Mouse (Mus musculus): ENCODE measurements around the gene 2310022A10Rik. TPM values are rescaled to one million over a fixed set of nuclear protein-coding genes. Genes with fewer than 3 reads are reported as not detected.

Gene 2310022A10Rik
- polyA plus RNA-seq, 1 experiment from 2014 or later: 12.3 TPM

DNA sequence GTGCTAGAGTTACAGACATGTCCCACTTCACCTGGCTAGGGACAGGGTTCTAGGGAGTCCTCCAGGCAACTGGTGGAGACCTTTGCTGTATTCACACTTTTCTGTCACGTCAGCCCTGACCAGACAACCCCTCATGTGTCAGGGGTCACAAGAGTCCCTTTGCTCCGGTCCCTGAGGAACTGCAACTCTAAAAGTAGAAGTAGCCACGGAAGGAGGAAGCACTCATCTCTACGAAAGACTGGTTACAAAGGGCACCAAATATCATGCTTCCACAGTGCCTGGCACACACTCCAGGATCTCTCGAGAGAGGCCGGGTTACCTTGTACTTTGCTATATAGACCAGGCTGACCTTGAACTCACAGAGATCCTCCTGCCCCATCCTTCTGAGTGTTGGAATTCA lies 16.4 kb upstream of the 2310022A10Rik start:
- H3K27ac ChIP-seq (ENCODE audit: low read length): no peak overlapping the region
- peaks cover 13% of the 10 kb centered on the region; the same call in 1 of the 2 replicates for H3K36me3 ChIP-seq (ENCODE audit: insufficient read depth, low read length)
- WGBS: 75% methylated on average over 6 of the region's 6 CpGs
- no peaks in the 10 kb centered on the region for H3K4me1 ChIP-seq (ENCODE audit: insufficient read depth, low read depth, low read length)
- H3K9ac ChIP-seq (replicated peaks; ENCODE audit: low read depth): no peak overlapping the region
- no peaks in the 10 kb centered on the region for H3K27me3 ChIP-seq (replicated peaks; ENCODE audit: insufficient read depth, low read length)
- no peak overlapping the region for H3K4me2 ChIP-seq (replicated peaks; ENCODE audit: low read depth, low read length)
- DNase-seq (ENCODE audit: low spot score) (no peak), ATAC-seq (no peak)
- TF ChIP-seq CTCF (IDR thresholded peaks at IDR 0.05) (no peak), EP300 (IDR thresholded peaks at IDR 0.05) (no peak)
- H3K4me3 ChIP-seq (ENCODE audit: low read depth, low read length): no peak overlapping the region
- H3K9me3 ChIP-seq (ENCODE audit: low read length): no peaks in the 10 kb centered on the region

- Histone ChIP-seq H3K9me3 (ENCODE audit: low read length) (no peaks in the 10 kb centered on the region), H3K4me3 (ENCODE audit: low read depth, low read length) (no peak overlapping the region), H3K27ac (ENCODE audit: low read length) (no peak overlapping the region), H3K27me3 (replicated peaks; ENCODE audit: insufficient read depth, low read length) (no peaks in the 10 kb centered on the region), H3K9ac (replicated peaks; ENCODE audit: low read depth) (no peak overlapping the region), H3K36me3 (ENCODE audit: insufficient read depth, low read length) (peaks cover 5% of the 10 kb centered on the region; the same call in 1 of the 2 replicates), H3K4me2 (replicated peaks; ENCODE audit: low read depth, low read length) (no peak overlapping the region), H3K4me1 (ENCODE audit: insufficient read depth, low read depth, low read length) (0 out of 2 replicates have a peak, but pooled peaks cover 4% of the 10 kb centered on the region)
- ATAC-seq: no peak
- WGBS: 82% methylated on average over 8 of the region's 8 CpGs
- DNase-seq (ENCODE audit: low spot score): no peak
- TF ChIP-seq EP300 (IDR thresholded peaks at IDR 0.05): no peak
- TF ChIP-seq CTCF (IDR thresholded peaks at IDR 0.05): no peak
These were observed 15.0 kb upstream of the 2310022A10Rik start for GRCm38 (mm10) chr7:27537998-27538397.

- Histone ChIP-seq H3K9ac (replicated peaks; ENCODE audit: low read depth) (no peak overlapping the region), H3K27me3 (replicated peaks; ENCODE audit: insufficient read depth, low read length) (no peaks in the 10 kb centered on the region), H3K4me3 (ENCODE audit: low read depth, low read length) (no peak overlapping the region), H3K4me1 (ENCODE audit: insufficient read depth, low read depth, low read length) (0 out of 2 replicates have a peak, but pooled peaks cover 4% of the 10 kb centered on the region), H3K9me3 (ENCODE audit: low read length) (no peaks in the 10 kb centered on the region), H3K36me3 (ENCODE audit: insufficient read depth, low read length) (0 out of 2 replicates have a peak, but pooled peaks cover 5% of the 10 kb centered on the region), H3K4me2 (replicated peaks; ENCODE audit: low read depth, low read length) (no peak overlapping the region), H3K27ac (ENCODE audit: low read length) (no peak overlapping the region)
- TF ChIP-seq EP300 (IDR thresholded peaks at IDR 0.05) (no peak), CTCF (IDR thresholded peaks at IDR 0.05) (no peak)
- no peak for DNase-seq (ENCODE audit: low spot score)
- ATAC-seq: no peak
- 85% methylated on average over 2 of the region's 2 CpGs for WGBS
These were observed 14.2 kb upstream of the 2310022A10Rik start for GRCm38 (mm10) chr7:27538797-27539196.

- H3K36me3 ChIP-seq (ENCODE audit: insufficient read depth, low read length): 0 out of 2 replicates have a peak, but pooled peaks cover 5% of the 10 kb centered on the region
- H3K4me3 ChIP-seq (ENCODE audit: low read depth, low read length): no peak overlapping the region
- no peak overlapping the region for H3K4me2 ChIP-seq (replicated peaks; ENCODE audit: low read depth, low read length)
- no peak for TF ChIP-seq EP300 (IDR thresholded peaks at IDR 0.05)
- TF ChIP-seq CTCF (IDR thresholded peaks at IDR 0.05): no peak
- DNase-seq (ENCODE audit: low spot score): no peak
- no peak overlapping the region for H3K27ac ChIP-seq (ENCODE audit: low read length)
- ATAC-seq: no peak
- 49% methylated on average over 2 of the region's 2 CpGs for WGBS
- no peaks in the 10 kb centered on the region for H3K9me3 ChIP-seq (ENCODE audit: low read length)
- H3K27me3 ChIP-seq (replicated peaks; ENCODE audit: insufficient read depth, low read length): no peaks in the 10 kb centered on the region
- 0 out of 2 replicates have a peak, but pooled peaks cover 4% of the 10 kb centered on the region for H3K4me1 ChIP-seq (ENCODE audit: insufficient read depth, low read depth, low read length)
- H3K9ac ChIP-seq (replicated peaks; ENCODE audit: low read depth): no peak overlapping the region
These were observed 12.5 kb upstream of the 2310022A10Rik start for GRCm38 (mm10) chr7:27540521-27540920.

- Histone ChIP-seq H3K4me3 (ENCODE audit: low read depth, low read length) (no peak overlapping the region), H3K9ac (replicated peaks; ENCODE audit: low read depth) (no peak overlapping the region), H3K27ac (ENCODE audit: low read length) (no peak overlapping the region), H3K4me1 (ENCODE audit: insufficient read depth, low read depth, low read length) (0 out of 2 replicates have a peak, but pooled peaks cover 4% of the 10 kb centered on the region), H3K36me3 (ENCODE audit: insufficient read depth, low read length) (0 out of 2 replicates have a peak, but pooled peaks cover 5% of the 10 kb centered on the region), H3K9me3 (ENCODE audit: low read length) (no peaks in the 10 kb centered on the region), H3K4me2 (replicated peaks; ENCODE audit: low read depth, low read length) (no peak overlapping the region), H3K27me3 (replicated peaks; ENCODE audit: insufficient read depth, low read length) (no peaks in the 10 kb centered on the region)
- DNase-seq (ENCODE audit: low spot score) (no peak), ATAC-seq (no peak)
- TF ChIP-seq CTCF (IDR thresholded peaks at IDR 0.05) (no peak), EP300 (IDR thresholded peaks at IDR 0.05) (no peak)
- 83% methylated on average over 6 of the region's 6 CpGs for WGBS
These were observed 12.1 kb upstream of the 2310022A10Rik start for GRCm38 (mm10) chr7:27540935-27541334.

GRCm38 (mm10) chr7:27541431-27541830 lies 11.6 kb upstream of the 2310022A10Rik start:
- Histone ChIP-seq H3K9ac (replicated peaks; ENCODE audit: low read depth) (no peak overlapping the region), H3K4me1 (ENCODE audit: insufficient read depth, low read depth, low read length) (0 out of 2 replicates have a peak, but pooled peaks cover 4% of the 10 kb centered on the region), H3K27me3 (replicated peaks; ENCODE audit: insufficient read depth, low read length) (no peaks in the 10 kb centered on the region), H3K4me3 (ENCODE audit: low read depth, low read length) (no peak overlapping the region), H3K27ac (ENCODE audit: low read length) (no peak overlapping the region), H3K36me3 (ENCODE audit: insufficient read depth, low read length) (0 out of 2 replicates have a peak, but pooled peaks cover 5% of the 10 kb centered on the region), H3K9me3 (ENCODE audit: low read length) (no peaks in the 10 kb centered on the region), H3K4me2 (replicated peaks; ENCODE audit: low read depth, low read length) (no peak overlapping the region)
- 69% methylated on average over 16 of the region's 16 CpGs for WGBS
- DNase-seq (ENCODE audit: low spot score): no peak
- no peak for TF ChIP-seq EP300 (IDR thresholded peaks at IDR 0.05)
- no peak for ATAC-seq
